Comparison of ENCODE assay signal across 8 mouse cellular contexts in the genomic region with DNA sequence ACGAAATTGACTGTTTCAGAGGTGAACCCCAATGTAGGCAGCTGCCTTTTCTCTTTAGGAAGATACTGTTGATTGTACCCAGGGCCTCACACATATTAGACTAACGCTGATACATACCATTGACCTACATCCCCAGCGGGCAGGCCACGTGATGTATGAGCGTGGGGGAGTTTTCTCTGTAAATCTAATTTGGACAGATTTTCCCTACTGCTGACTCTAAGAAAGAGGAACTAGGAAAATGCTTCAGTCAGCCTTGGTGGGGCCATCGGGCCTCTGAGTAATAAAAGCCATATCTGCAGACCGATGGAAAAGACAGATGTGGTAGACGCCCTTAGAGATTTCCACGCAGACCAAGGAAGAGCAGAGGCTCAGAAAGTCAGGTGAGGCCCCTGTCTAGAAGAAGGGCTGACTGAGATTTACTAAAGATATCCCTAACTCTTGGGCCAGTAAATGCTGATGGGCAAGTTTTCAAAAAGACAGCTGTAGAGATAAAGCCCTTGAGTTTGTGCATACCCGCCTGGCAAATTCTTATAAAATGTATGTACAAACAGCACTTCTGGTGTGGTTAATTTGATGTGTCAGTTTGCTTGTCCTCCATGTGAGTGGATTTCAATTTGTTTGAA. TPM values are rescaled to one million over a fixed set of nuclear protein-coding genes. Genes with fewer than 3 reads are reported as not detected.
DNase-seq lines count a peak whose midpoint lies in the region; ATAC-seq lines count a peak whose summit lies in the region.

No protein-coding gene starts in this region.

- H3K4me3 ChIP-seq in kidney, embryonic 15.5 days (replicated peaks), result peak overlapping the region; percentile 72

- 38% methylated on average over 10 of the region's 10 CpGs for WGBS in kidney, embryonic 15.5 days

- H3K36me3 ChIP-seq in kidney, embryonic 15.5 days, result 0 out of 2 replicates have a peak, but pooled peaks cover 7% of the 10 kb centered on the region

- no peaks in the 10 kb centered on the region for H3K9me3 ChIP-seq in kidney, embryonic 15.5 days (replicated peaks)

- peaks cover 7% of the 10 kb centered on the region; the same call in 1 of the 2 replicates for H3K4me1 ChIP-seq in kidney, embryonic 15.5 days

- H3K27me3 ChIP-seq in kidney, embryonic 15.5 days, result no peaks in the 10 kb centered on the region

- peak overlapping the region; percentile 76 for H3K4me2 ChIP-seq in kidney, embryonic 15.5 days

- H3K27ac ChIP-seq in kidney, embryonic 15.5 days, result peak overlapping the region; percentile 81

- peak; percentile 55 for ATAC-seq in kidney, embryonic 15.5 days (replicated peaks; ENCODE audit: low FRiP score)
- ATAC-seq in neutrophil, adult 5-6 weeks (ENCODE audit: extremely low read depth, insufficient number of reproducible peaks, low FRiP score, poor library complexity, severe bottlenecking), result 0 out of 2 replicates have a peak, but pooled peaks have one; percentile 15

- DNase-seq in retina, postnatal 7 days (ENCODE audit: low read depth, low spot score), result peak; percentile 9
- no peak for DNase-seq in retina, embryonic 14.5 days (ENCODE audit: low spot score)
- DNase-seq in c-Kit-positive CD71-positive TER-119-negative erythroid progenitor cells, embryonic 14.5 days (ENCODE audit: low read depth), result peak; percentile 22
- DNase-seq in heart, adult 8-10 months (ENCODE audit: low spot score), result peak; percentile 51
- DNase-seq in lung, postnatal 10 days, result peak; percentile 31
- no peak for DNase-seq in layer of hippocampus, adult 9-10 months (ENCODE audit: low spot score)

- peak overlapping the region; percentile 25; the same call in 1 of the 2 replicates for H3K9ac ChIP-seq in kidney, embryonic 15.5 days

RNA-seq across cellular contexts. Expression of a gene that starts 0.7 kb away (rescaled TPM):
- 1 to 10 TPM; 4.5 to 7.4 (median 5.8) TPM for total RNA-seq in heart, adult 8-10 months (2022)
- polyA plus RNA-seq in kidney, embryonic 15.5 days (2015; fragmentation: Nextera tagmentation; extraction: Ambion mirVana), result 17.8 and 18.0 TPM in 2 replicates
- 7.0 and 9.0 TPM in 2 replicates for total RNA-seq in neutrophil, adult 5-6 weeks (2017)

RNA-seq across cellular contexts. Expression of a gene that starts 26.8 kb away (rescaled TPM):
- 1 to 10 TPM in 1 of 4 experiments, under 1 TPM in 3; 0.50 to 1.2 (median 0.70) TPM for total RNA-seq in heart, adult 8-10 months (2022)
- 6.2 and 6.9 TPM in 2 replicates for polyA plus RNA-seq in kidney, embryonic 15.5 days (2015; fragmentation: Nextera tagmentation; extraction: Ambion mirVana)
- total RNA-seq in neutrophil, adult 5-6 weeks (2017), result not detected in 2 replicates

Comparison
In these comparisons a context has a peak if more than half of its experiments do, and no peak if none do; other contexts are left out.
1. DNase-seq: peak in retina, postnatal 7 days (single experiment), c-Kit-positive CD71-positive TER-119-negative erythroid progenitor cells, embryonic 14.5 days (single experiment), heart, adult 8-10 months (single experiment) and lung, postnatal 10 days (single experiment); none in retina, embryonic 14.5 days (single experiment) and layer of hippocampus, adult 9-10 months (single experiment).